Mouse (Mus musculus) neural tube, embryonic 14.5 days (tissue): ENCODE results near the gene Glt8d2. TPM values are rescaled to one million over a fixed set of nuclear protein-coding genes. Genes with fewer than 3 reads are reported as not detected.

Experiments used
- ATAC-seq: fragments of 200-750 bp; cut with Nextera tagmentation; 2 replicates; pipeline ENCODE4 v1.8.0; 2017; ENCODE audit warnings: low read depth, mild to moderate bottlenecking, moderate TSS enrichment, moderate library complexity
- H3K27ac ChIP-seq: fragments of 300-500 bp; sonication (generic); 2 replicates; pipeline ENCODE4 v1.5.1; 2014; ENCODE audit warnings: low read depth, mild to moderate bottlenecking, control low read depth, low read length, moderate library complexity, mixed read lengths
- H3K27me3 ChIP-seq: fragments of 300-500 bp; sonication (generic); 2 replicates; pipeline ENCODE4 v1.6.1; 2014; ENCODE audit warnings: low read length; ENCODE audit not compliant: control insufficient read depth, insufficient read depth
- H3K36me3 ChIP-seq: fragments of 300-500 bp; sonication (generic); 2 replicates; pipeline ENCODE4 v1.6.1; 2014; ENCODE audit warnings: low read length, mixed read lengths; ENCODE audit not compliant: control insufficient read depth, insufficient read depth
- H3K4me1 ChIP-seq: fragments of 300-500 bp; sonication (generic); 2 replicates; pipeline ENCODE4 v1.6.1; 2014; ENCODE audit warnings: low read length; ENCODE audit not compliant: control insufficient read depth, insufficient read depth
- H3K4me2 ChIP-seq: fragments of 300-500 bp; sonication (generic); 2 replicates; pipeline ENCODE4 v1.6.1; 2014; ENCODE audit warnings: mild to moderate bottlenecking, low read depth, low read length, control low read depth
- H3K4me3 ChIP-seq: fragments of 300-500 bp; sonication (generic); 2 replicates; pipeline ENCODE4 v1.5.1; 2014; ENCODE audit warnings: low read depth, low read length, control low read depth, mixed read lengths
- H3K9ac ChIP-seq: fragments of 300-500 bp; sonication (generic); replicated peaks from 2 replicates; pipeline ENCODE4 v1.6.1; 2014; ENCODE audit warnings: low read depth, mild to moderate bottlenecking, control low read depth, low read length, mixed read lengths
- H3K9me3 ChIP-seq: fragments of 300-500 bp; sonication (generic); 2 replicates; pipeline ENCODE4 v1.6.1; 2016; ENCODE audit warnings: low read length; ENCODE audit not compliant: control insufficient read depth
- WGBS: fragments of 180-500 bp; shearing (Covaris S2); extraction: QIAGEN DNeasy Blood & Tissue Kit; methylation state at CpG from one replicate; pipeline ENCODE4 v1.1.7; 2014; 5-methylcytosine and 5-hydroxymethylcytosine counted together
- polyA plus RNA-seq: library from polyadenylated mRNA; unstranded; fragments of >200 nt; fragmentation: Nextera tagmentation; extraction: Ambion mirVana; gene quantifications from 2 replicates; pipeline ENCODE4 v1.2.1, GENCODE M21; 2014

Glt8d2 gene
- polyA plus RNA-seq, 1 experiment from 2014 or later = 0.42 TPM

GRCm38 (mm10) chr10:82654581-82654980, 35.9 kb downstream of the Glt8d2 start:
- H3K4me2 ChIP-seq = no peak overlapping the region
- 92% methylated on average over 3 of the region's 3 CpGs for WGBS
- H3K9ac ChIP-seq = no peak overlapping the region
- H3K27ac ChIP-seq = no peak overlapping the region
- no peaks in the 10 kb centered on the region for H3K9me3 ChIP-seq
- no peaks in the 10 kb centered on the region for H3K4me1 ChIP-seq
- peaks cover 10% of the 10 kb centered on the region; the same call in 1 of the 2 replicates for H3K36me3 ChIP-seq
- no peaks in the 10 kb centered on the region for H3K27me3 ChIP-seq
- no peak for ATAC-seq
- no peak overlapping the region for H3K4me3 ChIP-seq

DNA sequence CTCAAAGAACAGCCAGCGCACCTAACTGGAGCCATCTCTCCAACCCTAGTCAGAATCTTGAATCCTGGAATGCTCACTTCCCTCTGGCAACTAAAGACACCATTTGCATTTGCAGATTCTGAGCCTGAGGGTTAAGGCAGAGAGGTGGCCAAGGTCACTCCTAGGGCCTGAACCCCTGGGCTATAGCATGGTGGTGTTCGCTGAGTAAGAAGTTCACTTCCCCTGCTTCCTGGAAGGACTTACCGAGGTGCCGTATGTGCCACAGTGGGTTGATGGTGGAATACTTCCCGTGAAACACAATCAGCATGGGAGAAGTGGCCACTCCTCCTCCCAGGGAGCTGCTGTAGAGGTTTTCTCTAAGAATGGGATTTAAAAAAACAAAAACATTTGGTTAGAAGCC, 37.8 kb downstream of the Glt8d2 start:
- Histone ChIP-seq H3K9me3 (no peaks in the 10 kb centered on the region), H3K4me2 (no peak overlapping the region), H3K4me1 (no peaks in the 10 kb centered on the region), H3K9ac (no peak overlapping the region), H3K4me3 (no peak overlapping the region), H3K27ac (no peak overlapping the region), H3K36me3 (peaks cover 10% of the 10 kb centered on the region; the same call in 1 of the 2 replicates), H3K27me3 (no peaks in the 10 kb centered on the region)
- 79% methylated on average over 5 of the region's 5 CpGs for WGBS
- ATAC-seq = no peak

DNA sequence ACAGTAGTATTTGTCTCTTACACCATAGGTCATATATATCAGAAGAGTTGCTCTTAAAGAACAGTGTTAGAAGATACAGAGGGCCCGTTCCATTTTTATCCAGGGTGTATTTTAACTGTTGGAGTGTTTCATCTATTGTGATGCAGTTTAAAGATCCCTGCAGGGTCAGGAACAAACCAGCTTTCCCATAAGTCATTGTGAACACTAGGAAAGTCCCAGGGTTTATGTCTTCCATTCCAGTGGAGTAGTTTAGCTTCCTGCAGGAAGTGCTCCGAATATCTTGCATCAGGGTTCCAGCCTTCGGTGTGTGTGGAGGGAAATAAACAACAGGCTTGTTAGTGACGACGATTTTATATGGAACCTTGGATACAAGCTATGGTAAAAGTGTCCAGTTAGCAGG, 39.2 kb downstream of the Glt8d2 start:
- peaks cover 20% of the 10 kb centered on the region; the same call in 1 of the 2 replicates for H3K36me3 ChIP-seq
- no peak overlapping the region for H3K9ac ChIP-seq
- ATAC-seq = no peak
- no peak overlapping the region for H3K27ac ChIP-seq
- H3K4me3 ChIP-seq = no peak overlapping the region
- H3K4me1 ChIP-seq = no peaks in the 10 kb centered on the region
- no peaks in the 10 kb centered on the region for H3K9me3 ChIP-seq
- no peak overlapping the region for H3K4me2 ChIP-seq
- 89% methylated on average over 5 of the region's 5 CpGs for WGBS
- no peaks in the 10 kb centered on the region for H3K27me3 ChIP-seq

GRCm38 (mm10) chr10:82647205-82647811, 43.1 kb downstream of the Glt8d2 start:
- no peak overlapping the region for H3K27ac ChIP-seq
- peaks cover 46% of the 10 kb centered on the region; the same call in 1 of the 2 replicates for H3K36me3 ChIP-seq
- no peaks in the 10 kb centered on the region for H3K27me3 ChIP-seq
- ATAC-seq = no peak
- 95% methylated on average over 17 of the region's 17 CpGs for WGBS
- H3K4me1 ChIP-seq = no peaks in the 10 kb centered on the region
- no peak overlapping the region for H3K4me3 ChIP-seq
- no peak overlapping the region for H3K9ac ChIP-seq
- H3K4me2 ChIP-seq = no peak overlapping the region
- no peaks in the 10 kb centered on the region for H3K9me3 ChIP-seq

DNA sequence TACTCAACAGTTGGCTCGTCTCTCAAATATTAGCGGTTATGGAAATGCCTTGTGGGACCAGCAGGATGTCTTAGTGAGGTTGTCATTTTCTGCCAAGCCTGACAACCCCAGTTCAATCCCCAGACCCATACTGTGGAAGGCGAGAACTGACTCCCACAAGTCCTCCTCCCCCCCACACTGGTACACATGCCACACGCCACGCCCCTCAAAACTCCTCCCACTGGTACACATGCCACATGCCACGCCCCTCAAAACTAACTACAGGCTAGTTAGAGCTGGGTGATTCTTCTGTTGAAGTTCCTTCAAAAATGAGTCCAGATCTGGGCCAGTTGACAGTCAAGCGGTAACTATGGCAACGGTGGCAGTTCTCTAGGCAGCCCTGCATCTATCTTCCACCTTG, 44.4 kb downstream of the Glt8d2 start:
- no peak overlapping the region for H3K4me3 ChIP-seq

GRCm38 (mm10) chr10:82641481-82641880, 49.0 kb downstream of the Glt8d2 start:
- no peak for ATAC-seq
- peaks cover 58% of the 10 kb centered on the region for H3K36me3 ChIP-seq

More for the DNA sequence above, 44.4 kb downstream of the Glt8d2 start:
- Histone ChIP-seq H3K27ac (no peak overlapping the region), H3K4me1 (no peaks in the 10 kb centered on the region), H3K27me3 (no peaks in the 10 kb centered on the region), H3K36me3 (peaks cover 47% of the 10 kb centered on the region; the same call in 1 of the 2 replicates), H3K9me3 (no peaks in the 10 kb centered on the region), H3K9ac (no peak overlapping the region), H3K4me2 (no peak overlapping the region)
- ATAC-seq = no peak
- 95% methylated on average over 8 of the region's 8 CpGs for WGBS

DNA sequence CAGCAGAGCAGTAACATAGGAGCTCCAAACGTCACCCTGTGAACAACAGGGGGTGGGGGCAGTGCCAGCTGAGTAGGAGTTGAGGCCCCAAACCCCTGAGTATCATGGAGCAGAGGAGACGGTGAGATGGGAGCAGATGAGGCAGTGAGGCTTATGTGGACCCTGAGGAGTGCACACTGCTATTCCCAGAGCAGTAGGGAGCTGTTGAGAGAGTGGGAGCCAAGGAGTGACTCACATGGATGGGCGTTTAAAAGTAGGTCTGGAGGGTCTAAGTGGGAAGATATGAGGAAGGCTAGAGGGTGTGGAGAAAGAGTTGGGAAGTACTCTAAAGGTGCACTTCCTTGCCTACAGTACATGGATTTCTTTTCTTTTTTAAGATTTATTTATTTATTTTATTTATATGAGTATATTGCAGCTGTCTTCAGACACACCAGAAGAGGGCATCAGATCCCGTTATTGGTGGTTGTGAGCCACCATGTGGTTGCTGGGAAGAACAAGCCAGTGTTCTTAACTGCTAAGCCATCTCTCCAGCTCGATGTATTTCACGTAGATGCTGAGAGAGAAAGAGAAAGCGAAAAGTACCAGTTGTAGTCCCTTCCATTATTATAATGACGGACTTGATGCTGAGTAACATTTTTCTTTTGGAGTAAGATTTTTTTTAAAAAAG, 51.3 kb downstream of the Glt8d2 start:
- Histone ChIP-seq H3K4me1 (no peaks in the 10 kb centered on the region), H3K4me3 (no peak overlapping the region), H3K27me3 (no peaks in the 10 kb centered on the region), H3K9me3 (no peaks in the 10 kb centered on the region), H3K36me3 (peaks cover 40% of the 10 kb centered on the region), H3K27ac (no peak overlapping the region), H3K9ac (no peak overlapping the region), H3K4me2 (no peak overlapping the region)
- ATAC-seq = no peak
- WGBS = 93% methylated on average over 8 of the region's 8 CpGs

More at GRCm38 (mm10) chr10:82641481-82641880, 49.0 kb downstream of the Glt8d2 start:
- Histone ChIP-seq H3K4me1 (no peaks in the 10 kb centered on the region), H3K4me2 (no peak overlapping the region), H3K4me3 (no peak overlapping the region), H3K27ac (no peak overlapping the region), H3K9me3 (no peaks in the 10 kb centered on the region), H3K9ac (no peak overlapping the region), H3K27me3 (no peaks in the 10 kb centered on the region)
- 94% methylated on average over 9 of the region's 9 CpGs for WGBS

- Histone ChIP-seq H3K9ac (no peak overlapping the region), H3K9me3 (no peaks in the 10 kb centered on the region), H3K27ac (no peak overlapping the region), H3K4me2 (no peak overlapping the region), H3K4me3 (no peak overlapping the region), H3K4me1 (peaks cover 4% of the 10 kb centered on the region; the same call in 1 of the 2 replicates), H3K27me3 (no peaks in the 10 kb centered on the region), H3K36me3 (peaks cover 25% of the 10 kb centered on the region)
- 97% methylated on average over 3 of the region's 3 CpGs for WGBS
- ATAC-seq = no peak
Observed at GRCm38 (mm10) chr10:82636321-82636720, 54.1 kb downstream of the Glt8d2 start.

- Histone ChIP-seq H3K9ac (no peak overlapping the region), H3K4me3 (no peak overlapping the region), H3K27me3 (no peaks in the 10 kb centered on the region), H3K27ac (no peak overlapping the region), H3K4me1 (peaks cover 14% of the 10 kb centered on the region), H3K9me3 (no peaks in the 10 kb centered on the region), H3K4me2 (no peak overlapping the region), H3K36me3 (peaks cover 8% of the 10 kb centered on the region)
- ATAC-seq = no peak
- WGBS = over 99% methylated on average over 7 of the region's 7 CpGs
Observed at GRCm38 (mm10) chr10:82634348-82634747, 56.1 kb downstream of the Glt8d2 start.
